Mouse (Mus musculus) liver (tissue): ENCODE data around the gene Pi16.

Experiments
- DNase-seq: peaks from one replicate; pipeline ENCODE4 v3.0.0-alpha.2; 2020; ENCODE audit warnings: mixed read lengths

Gene Pi16

DNA sequence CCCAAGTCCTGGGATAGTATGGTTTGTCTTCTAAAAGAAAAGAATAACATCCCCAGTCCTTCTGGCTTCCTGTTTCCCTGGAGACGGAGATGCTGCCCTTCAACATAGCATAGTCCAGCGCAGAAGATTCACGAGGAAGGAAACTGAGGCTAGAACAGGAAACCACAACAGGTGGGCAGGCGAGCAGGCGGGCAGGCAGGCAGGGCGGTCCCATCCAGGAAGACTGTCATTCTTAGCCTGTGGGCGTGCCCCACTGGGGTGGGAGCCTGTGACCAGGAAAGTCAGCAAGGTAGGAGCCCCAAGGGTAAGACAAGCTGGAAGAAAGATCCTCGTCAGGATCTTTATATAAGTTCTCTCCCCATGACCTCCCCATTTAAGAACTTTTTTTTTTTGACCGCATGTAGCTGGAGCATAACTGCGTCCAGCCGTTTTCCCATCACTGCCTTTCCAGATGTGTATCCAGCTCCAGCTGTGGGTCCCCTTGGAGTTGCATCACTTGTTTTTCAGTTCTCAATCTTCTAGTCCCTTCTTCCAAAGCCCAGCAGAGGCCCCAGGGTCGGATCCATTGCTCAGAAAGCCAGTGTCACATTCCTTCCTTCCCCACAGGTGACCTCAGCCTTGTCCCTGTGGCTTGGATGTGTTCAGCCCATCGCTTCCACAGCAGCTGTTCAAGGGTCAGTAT lies 13.0 kb upstream of the Pi16 start:
- peak; percentile 21 for DNase-seq

DNA sequence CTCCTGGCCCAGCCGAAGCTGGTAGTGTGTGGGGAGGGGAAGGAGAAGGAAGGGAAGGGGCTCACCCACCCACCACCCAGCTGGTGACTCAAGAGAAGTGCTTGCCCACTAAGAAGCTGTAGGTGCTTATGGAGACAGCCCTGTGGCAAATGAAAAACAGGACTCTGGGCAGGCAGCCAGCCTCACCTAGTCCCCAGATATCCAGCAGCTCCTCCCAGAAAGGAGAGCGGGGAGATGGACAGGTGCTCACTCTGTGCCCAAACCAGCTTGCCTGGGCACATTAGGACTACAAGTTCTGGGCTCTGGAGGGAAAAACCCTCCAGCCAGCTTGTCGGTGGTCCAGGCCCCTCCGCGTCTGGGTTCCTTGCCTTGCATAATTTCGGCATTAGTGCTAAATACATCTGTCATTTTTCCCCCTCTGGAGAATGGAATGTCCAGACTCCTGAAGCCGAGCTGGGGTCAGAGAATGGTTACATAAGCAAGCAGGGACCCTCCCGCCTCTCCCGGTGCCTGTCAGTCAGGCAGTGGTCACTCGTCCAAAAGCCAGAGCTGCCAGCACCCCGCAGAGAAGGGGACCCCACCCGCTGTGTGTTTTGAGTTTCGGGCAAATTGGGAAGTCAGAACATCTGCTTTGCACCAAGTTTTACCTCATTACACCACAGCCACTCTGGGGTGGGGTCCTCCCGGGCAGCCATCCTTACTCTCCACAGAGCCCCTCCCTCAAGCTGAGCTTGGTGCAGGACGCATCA lies 12.2 kb upstream of the Pi16 start:
- no peak for DNase-seq

DNA sequence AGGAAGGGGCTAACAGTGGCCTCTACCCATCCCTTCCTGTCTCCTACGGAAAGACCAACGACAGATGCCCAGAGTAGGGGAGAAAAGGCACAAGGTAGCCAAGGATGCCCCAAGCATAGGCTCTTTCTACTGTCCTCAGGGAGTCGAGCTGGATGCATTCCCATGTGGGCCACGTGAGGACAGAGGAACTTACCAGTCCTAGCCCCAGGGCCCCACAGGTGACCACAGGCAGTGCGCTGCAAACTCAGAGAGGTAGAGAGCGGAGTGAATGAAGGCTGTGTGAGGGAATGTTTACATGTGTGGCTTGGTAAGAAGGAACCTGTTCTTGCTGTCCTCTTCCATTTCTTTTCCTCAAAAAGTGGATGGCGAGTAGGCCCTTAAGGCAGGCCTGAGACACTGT lies 11.6 kb upstream of the Pi16 start:
- no peak for DNase-seq

DNA sequence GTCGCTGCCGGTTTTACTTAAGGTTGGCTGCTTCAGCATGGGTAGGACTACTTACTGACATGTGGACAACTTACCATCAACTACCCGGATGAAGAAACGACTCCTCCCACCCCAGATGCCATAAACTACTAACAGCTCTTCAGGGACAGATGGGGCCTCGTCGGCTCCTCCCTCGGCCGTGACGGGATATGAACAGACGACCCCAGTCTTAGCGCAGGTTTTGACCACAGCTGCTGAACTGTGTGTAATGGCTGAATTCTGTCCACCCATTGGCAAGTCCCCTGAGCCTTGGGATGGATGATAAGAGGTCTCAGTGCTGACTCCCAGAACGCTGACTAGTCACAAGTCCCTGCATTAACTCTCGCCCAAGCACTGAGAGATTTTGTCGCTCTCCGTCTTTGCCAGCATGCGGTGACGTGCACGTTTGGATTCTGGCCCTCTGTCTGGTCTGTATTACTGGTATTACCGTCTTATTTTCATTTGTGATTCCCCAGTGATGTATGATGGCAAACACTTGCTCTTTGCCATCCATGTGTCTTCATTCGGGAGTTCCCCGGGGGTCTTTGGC lies 7.3 kb upstream of the Pi16 start:
- no peak for DNase-seq

DNA sequence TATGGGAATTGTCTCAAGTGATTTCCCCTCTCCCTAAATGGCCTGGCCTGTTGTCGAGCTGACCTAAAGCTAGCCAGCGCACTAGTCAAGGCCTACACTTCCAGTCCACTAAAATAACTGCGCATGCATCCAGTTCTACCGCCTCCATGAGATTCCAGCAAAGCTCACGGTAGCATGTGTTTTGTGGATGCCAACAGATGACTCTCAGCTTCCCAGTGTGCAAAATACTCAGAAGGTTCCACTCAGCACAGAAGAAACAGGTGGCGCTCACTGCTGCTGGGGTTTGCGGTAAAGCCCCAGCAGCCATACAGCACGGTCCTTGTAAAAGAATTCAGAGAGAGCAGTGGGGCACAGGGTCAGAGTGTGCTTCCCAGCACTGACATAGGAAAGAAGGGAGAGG lies 5.9 kb upstream of the Pi16 start:
- no peak for DNase-seq

DNA sequence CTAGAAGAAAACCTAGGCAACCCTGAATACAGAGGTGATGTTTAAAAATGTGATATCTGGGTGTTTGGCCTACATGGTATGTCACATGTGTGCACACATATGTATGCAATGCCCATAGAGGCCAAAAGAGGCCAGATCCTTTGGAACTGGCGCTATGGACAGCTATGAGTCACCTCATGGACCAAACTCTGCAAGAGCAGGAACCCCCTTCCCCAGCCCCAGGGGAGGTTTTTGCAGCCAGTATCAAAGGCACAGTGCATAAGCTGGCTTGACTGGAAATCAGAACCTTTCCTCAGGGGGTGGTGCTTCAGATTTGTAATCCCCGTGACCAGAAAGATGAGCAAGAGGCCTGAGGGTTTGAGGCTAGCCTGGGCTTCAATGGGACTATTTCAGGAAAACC lies 5.4 kb upstream of the Pi16 start:
- DNase-seq, result no peak

DNA sequence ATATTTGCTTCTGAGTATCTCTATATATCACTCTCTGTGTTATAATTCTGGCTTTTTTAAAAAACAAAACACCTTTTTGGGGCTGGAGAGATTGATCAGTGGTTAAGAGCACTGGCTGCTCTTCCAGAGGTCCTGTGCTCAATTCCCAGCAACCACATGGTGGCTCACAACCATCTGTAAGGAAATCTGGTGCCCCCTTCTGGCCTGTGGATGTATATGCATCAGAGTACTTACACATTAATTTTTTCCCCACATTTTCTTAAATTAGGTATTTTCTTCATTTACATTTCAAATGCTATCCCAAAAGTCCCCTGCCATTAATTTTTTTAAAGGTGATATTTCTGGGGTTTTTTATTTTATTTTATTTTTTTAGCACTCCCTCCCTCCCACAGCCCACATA lies 4.2 kb upstream of the Pi16 start:
- DNase-seq, result peak; percentile 32

DNA sequence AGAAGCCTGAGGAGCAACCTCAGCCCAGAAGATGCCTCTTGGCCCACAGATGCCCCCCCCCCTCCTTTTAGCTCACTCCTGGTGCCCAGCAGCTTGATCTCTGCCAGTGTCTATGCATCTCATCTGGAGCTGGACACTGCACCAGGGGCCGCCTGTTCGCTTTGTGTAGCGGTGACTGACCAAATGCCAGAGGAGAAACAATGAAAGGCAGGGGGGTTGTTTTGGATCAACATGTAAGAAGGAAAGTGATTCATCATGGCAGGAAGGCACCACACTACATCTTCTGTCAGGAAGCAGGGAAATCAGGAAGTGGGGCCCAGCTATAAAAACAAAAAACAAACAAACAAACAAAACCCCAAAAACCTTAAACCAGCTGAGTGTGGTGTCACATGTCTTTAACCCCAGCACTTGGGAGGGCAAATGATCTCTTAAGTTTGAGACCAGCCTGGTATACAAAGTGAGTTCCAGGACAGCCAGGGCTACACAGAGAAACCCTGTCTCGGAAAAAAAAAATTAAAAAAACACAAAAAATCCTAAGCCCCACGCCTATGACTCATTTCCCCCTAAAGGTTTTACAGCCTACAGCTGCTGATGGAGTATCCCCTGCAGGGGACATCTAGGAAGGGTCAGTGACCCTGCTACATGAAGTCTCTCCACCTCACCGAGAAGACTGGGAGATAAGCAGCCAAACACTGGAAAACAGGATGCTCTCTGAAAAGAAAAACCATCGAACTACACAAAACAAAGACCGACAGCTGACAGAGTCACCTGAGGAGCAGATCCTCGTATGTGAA lies 1.6 kb upstream of the Pi16 start:
- DNase-seq, result no peak

DNA sequence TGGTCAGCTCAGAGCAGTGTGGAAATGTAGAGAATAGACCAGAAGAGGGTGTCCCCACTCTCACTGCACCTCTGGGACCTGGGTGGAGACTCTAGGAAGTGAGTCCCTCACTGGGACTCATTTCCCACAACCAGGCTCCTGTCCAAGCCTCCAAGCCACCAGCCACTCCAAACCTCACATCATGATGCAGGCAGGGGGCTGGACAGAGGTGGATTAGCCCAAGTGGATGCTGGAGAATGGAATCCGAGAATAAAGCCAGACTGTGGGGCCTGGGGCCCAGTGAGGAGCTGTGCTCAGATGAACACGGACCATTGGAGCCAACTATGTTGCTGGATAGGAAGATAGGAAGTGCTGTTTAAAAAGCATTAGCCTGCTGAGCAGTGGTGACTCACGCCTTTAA lies 589 bp upstream of the Pi16 start:
- DNase-seq, result no peak

DNA sequence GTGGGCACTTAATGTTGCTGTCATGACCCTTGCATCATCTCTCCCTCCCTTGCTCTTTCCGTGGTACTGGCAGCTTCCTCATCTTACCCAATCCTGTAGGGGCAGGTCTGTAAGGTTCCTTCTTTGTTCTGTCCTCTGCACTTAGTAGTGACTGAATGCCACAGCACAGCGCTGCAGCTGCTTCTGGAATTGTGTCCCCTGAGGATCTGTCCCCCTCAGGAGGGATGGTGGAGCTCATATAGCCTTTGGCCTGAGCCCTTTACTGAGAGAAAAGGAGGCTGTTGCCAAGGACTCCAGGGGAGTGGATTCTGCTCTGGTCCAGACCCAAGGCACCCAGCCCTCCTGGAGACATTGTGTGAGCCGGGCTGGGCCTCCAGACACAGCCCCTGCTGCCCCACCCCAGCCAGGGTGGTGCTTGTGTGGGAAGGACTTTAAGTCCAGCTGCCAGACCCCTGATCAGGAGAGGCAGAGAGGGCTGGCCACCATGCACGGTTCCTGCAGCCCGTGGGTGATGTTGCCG lies 1.3 kb downstream of the Pi16 start:
- DNase-seq, result no peak

DNA sequence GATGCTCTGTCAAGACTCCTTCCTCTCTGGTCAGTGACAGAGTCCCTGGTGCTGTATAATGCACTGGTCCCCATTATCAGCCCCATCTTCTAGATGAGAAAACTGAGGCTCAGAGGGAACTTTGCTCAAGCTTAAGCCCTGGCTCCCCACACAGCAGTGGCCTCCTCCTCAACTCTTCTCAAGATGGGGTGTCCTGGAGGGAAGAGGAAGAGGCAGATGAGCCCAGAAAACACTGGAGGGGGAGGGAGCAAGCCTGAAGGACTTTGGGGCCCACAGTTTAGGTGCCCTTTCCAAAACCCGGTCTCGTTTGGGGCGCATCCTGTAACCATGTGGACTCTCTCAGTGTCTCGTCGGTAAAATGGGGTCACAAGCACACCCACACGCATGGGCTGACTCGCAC lies 2.0 kb downstream of the Pi16 start:
- no peak for DNase-seq

DNA sequence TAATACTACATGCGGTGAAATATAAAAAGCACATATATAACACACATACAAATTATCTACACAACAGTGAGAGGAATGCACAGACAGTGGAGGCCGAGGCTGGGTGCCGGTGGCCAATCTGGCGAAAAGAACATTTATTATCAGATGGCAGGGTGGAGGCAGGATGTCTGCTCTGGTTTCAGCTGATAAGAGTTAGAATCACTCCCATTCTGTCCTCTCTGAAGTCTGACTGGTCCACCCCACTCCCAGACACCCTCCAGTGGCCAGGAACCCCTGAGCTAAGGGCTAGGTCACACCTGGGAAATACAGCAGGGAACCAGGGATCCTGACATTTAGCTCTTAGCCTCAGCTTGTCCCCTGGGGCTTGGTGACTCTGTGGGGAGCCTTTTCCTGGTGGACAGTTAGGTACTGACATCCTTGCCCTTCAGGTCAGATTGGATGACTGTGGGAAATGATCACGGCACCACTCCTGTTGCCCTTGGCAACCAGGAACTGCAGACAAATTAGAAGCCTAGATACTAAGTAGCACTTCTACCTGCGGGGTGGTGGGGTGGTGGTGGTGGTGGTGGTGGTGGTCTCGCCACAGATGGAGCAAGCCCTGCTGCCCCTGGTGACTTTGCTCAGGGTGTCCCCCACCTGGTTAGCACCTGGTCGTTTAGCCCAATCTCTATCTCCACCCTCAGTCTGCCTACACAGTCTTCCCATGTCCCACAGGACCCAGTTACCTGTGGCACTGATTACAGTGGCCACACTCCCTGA lies 2.6 kb downstream of the Pi16 start:
- peak; percentile 21 for DNase-seq

DNA sequence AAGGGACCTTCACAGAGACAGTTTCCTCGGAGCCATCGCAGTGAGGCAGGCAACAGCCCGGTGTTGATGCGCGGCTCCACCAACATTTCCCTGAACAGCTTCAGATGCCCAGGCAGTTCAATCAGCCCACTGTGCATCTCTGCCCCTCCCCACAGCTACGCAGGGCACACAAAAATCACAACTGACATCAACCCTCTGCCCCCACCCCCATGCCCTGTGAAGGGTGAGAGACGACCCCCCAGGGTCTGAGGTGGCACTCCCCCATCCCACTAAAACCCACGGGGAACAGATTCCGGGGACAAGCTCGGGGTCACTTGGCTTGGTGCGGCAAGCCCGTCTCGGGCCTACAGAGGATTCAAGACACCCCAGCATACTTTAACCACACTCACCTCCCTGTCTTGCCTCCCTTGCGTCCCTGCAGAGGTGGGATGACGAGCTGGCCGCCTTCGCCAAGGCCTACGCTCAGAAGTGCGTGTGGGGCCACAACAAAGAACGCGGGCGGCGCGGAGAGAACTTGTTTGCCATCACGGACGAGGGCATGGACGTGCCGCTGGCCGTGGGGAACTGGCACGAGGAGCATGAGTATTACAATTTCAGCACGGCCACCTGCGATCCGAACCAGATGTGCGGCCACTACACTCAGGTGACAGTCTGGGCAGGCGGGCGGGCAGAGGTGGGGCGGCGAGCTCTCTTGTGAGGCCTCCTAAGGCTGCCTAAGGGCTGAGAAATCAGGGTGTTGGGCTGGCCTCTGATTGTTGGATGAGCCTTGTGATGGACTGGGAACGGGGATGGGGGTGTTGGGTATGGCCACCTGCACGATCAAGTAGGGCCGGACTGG lies 4.5 kb downstream of the Pi16 start:
- no peak for DNase-seq

DNA sequence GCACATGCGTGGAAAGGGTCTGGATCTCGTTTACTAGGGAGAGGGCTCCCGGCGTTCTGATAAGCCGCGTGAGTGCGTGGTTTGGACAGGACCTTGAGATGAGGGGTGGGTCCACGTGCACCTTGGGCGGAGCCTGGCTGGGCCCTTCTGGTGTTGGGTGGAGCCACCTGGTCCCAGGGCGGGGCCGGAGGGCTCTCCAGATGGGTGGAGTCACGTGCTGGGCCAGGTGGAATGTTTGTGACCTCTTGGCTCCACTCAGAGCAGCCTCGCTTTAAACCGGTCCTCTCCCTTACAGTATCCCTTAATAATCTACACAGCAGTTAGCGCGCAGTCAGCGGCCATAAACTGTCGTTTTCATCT lies 5.1 kb downstream of the Pi16 start:
- DNase-seq, result peak; percentile 57

DNA sequence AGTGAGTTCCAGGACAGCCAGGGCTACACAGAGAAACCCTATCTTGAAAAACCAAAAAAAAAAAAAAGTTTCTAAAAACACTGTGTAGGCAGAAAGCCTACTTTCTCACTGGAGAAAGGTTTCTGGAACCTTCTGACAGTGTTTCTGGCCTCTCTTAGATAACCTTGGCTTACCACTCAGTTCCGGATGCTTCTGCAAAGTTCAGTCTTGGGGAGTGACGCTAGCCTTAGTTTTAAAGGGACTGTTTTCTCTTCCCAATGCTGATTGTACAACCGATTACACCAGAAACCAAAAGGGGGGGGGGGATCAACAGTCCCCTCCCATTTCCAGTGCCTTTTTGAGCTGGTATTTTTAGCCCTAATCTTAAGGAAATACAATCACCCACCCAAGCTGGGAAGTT lies 6.1 kb downstream of the Pi16 start:
- DNase-seq, result no peak

DNA sequence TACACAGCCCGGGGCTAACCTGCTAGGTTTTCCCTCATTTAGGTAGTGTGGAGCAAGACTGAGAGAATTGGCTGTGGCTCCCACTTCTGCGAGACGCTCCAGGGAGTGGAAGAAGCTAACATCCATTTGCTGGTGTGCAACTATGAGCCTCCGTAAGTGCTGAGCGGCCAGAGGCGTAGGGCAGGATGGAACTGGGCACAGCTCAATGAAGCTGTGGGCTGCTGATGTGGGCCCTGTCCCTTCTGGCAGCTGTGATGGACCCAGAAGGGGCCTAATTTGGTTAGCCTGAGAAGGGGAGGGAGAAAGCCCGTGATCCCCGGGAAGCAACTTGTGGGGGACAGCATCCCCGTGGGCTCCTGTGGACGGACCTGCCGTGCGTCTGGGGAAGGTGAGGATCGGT lies 8.4 kb downstream of the Pi16 start:
- no peak for DNase-seq

DNA sequence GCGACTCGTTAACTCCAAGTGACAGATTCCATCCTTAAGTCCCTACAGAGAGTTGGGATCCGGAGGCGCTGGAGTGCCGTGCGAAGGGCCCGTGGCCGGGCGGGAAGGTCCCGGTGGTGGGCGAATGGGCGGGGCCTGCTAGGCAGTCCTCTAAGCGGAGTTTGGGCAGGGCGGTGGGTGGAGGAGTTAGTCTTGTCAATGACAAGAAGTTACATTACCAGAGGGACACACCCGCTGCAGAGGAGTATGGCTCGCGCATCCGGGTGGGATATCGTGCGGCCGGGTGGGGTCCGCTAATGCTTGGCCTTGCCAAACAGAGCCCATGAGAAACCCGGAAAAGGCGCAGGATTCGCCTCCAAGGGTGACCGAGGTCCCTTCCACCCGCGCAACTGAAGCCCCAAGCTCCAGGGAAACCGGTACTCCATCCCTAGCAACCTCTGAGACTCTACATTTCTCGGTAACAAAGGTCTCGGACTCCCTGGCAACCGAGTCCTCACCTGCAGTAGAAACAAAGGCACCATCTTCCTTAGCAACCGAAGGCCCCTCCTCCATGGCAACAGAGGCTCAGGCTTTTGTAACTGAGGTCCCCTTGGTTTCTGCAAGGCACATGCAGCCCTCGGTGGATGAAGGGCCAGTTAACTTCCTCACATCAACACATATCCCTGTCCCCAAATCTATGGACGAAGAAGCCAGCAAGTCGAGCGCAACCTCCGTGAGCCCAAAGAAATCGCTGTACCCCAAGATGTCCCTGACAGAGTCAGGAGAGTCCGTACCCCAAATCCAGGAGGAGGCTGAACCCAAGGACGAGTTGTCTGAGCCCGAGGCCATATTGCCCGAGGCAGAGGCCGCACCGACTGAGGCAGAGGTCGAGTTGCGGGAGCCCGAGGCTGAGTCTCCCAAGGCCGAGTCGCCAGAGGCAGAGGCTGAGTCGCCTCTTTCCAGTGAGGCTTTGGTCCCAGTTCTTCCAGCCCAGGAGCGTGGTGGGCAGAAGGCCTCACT lies 9.3 kb downstream of the Pi16 start:
- DNase-seq, result peak; percentile 30

DNA sequence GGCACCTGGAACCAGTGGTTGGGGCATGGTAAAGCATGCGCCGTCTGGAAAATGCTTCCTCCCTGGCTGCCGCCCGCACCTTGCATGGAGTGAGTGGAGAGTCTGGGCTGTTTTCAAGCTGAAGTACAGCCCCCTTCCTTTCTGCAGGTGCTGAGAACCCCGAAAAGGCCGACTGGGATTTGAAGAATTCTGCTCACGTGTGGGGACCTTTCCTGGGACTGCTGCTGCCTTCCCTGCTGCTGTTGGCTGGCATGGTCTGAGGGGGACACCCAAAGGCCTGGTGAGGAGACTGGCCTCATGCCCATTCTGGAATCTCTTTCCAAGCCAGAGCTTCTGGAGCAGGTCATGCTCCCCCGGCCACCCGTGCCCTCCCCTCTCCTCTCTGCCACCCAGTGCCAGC lies 10.2 kb downstream of the Pi16 start:
- no peak for DNase-seq

DNA sequence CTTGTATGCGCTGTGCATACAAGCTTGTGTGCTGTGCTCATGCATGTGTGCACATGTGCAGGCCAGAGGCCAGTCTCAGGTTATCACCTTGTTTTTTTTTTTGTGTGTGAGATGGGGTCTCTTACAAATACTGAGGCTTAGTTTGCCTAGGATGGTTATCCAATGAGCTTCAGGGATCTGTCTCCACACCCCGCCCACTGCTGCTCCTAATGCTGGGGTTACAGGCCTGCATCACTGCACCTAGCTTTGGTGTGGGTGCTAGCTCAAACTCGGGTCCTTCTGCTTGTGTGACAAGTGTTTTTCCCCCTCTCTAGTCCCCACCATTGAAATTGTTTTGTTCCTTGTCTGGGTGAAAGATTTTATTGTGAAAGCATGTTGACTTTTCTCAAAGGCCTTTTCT lies 12.7 kb downstream of the Pi16 start:
- DNase-seq, result no peak

DNA sequence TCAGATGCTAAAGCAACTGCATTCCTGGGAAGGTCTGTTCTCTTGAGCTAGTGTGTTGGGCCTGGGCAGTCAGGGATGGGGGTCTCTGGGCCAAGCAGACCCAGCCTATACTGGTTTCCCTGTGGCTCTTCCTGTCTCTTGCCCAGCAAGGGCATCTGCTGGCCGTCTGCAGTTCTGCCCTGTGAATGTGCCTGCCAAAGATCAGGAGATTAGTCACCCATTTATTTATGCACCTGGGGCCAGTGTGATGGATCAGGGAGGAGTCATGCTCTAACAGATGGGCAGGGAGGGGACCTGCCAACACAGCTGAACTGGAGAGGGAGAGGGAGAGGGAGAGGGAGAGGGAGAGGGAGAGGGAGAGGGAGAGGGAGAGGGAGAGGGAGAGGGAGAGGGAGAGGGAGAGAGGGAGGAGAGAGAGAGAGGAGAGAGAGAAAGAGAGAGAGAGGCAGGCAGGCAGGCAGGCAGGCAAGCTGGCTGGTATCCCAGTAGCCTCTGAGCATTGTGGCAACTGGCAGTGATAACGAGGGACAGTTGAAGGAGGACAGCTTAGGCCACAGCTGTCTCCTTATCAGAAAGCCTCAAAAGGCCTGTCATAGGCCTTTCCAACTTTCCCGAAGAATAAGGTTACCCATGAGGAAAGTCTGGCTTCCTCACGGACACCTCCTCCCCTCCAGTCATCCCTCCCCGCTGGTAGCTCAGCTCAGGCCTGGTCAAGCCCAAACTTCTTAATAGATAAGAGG lies 13.4 kb downstream of the Pi16 start:
- no peak for DNase-seq
